Mouse (Mus musculus) CH12F3 (cell line): ENCODE measurements around the gene Them7.

ENCODE experiments used
- in situ Hi-C: fragments of 300-500 bp; cut with MboI; formaldehyde crosslinking; loops from 2 replicates; pipeline ENCODE4 v1.14.3; 2020; ENCODE audit warnings: low sequenced_read_pairs

Them7 gene

DNA sequence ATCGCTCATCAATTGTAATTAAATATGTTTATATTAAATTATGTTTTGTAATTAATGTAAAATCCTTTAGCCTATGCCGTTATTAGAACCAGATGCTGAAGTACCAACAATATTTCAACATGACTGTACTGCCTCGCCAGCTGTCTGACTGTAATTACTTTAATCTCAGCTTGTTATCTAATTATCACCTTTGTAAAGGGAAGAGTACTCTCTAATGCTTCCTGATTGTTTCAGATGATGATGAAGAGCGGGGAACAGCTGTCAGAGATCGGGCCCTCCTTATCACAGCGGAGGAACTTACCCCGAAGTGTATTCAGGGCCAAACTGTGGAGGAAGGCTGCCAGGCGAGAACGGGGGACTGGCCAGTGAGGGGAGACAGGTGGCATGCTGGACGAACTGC lies 77.4 kb downstream of the Them7 start:
- in situ Hi-C loops, result no loop called here

DNA sequence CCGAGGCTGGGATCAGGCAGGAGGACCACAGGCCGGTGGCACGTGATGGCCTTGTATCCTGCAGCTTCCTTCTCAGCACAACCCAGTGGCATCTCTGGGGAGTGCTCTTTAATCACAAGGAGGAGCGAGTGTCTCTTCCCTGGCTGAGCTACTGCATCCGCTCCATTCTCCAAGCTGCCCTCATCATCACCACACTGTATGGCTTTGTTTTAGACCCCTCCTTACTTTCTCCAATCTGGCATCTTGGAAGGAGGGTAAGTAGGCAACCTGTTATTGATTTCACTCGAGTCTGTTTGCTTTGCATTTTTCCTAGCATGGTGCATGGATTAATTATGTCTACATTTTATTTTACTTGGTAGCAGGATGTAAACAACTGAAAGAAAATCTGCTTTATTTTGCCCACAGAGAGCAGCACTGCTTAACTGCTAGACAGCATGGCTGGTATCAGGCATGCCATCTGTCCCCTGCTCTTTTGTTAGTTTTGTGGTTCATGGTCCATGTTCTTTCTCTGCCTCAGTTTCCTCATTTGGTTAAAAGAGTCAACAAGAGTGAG lies 79.9 kb downstream of the Them7 start:
- in situ Hi-C loops, result no loop called here

GRCm38 (mm10) chr2:105305876-105306275 lies 81.8 kb downstream of the Them7 start:
- in situ Hi-C loops, result no loop called here

DNA sequence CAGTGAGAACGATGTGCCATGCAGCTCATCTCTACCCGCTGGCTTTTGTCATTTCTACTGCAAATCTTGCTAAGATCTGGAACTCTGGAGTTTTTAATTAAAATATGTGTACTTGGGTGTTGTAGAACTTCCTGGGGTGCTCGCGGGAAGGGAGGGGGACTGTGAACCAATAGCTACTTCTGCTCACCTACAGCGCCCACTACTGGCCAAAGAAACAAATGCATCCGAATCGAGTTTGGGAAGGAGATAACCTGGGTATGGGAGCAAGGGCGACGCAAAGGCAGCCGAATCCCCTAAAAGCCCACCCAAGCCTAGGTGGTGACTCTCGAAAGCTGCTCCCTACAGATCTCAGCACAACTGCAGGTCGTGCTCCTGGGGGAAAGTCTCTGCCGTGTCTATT lies 87.3 kb downstream of the Them7 start:
- in situ Hi-C loops, result no loop called here

GRCm38 (mm10) chr2:105311991-105312390 lies 87.9 kb downstream of the Them7 start:
- in situ Hi-C loops, result no loop called here

DNA sequence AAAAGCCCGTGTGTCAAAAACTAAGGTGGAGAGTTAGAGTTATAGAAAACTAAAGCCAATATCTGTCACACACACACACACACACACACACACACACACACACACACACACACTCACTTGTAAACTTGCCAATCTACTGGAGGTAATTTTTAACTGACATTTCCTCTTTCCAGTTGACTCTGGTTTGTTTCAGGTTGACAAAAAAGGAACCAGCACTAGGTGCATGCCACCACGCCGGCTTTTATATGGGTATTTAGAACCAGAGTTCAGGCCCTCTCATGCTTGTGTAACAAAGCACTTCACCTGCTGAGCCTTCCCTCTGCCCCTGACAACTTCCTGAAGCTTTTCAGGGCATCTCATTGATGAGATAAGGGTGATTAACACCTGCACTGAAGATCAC lies 89.0 kb downstream of the Them7 start:
- in situ Hi-C loops, result no loop called here

DNA sequence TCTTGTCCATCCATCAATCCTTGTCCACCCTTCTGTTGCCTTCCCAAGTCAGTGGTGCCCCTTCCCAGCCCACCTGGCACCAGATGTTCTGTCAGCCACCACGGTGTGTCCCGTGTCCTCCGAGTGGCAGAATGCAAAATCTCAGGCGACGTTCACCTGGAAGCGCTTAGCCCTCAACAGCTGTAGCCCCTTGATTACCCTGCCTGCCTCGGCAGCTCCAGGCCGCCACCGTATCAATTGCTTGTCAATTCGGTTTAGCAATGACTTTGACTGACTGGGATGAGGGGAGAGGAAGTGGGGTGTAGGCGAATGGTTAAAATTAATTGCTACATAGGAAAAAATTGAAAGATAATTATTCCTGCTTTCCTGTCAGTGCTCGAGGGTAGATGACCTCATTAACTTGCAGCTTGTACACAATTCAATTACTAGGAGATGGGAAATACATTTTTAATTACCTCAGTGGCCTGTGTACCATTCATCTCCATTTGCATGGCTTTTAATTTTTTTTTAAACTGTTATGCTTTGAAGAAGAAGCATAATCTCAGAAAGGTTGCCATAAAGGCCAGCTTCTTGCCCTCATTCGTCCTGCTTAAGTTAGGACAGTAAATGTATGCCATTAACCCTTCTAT lies 93.5 kb downstream of the Them7 start:
- in situ Hi-C loops, result no loop called here

- in situ Hi-C loops, result no loop called here
Measured at GRCm38 (mm10) chr2:105326067-105326466, 101.9 kb downstream of the Them7 start.

DNA sequence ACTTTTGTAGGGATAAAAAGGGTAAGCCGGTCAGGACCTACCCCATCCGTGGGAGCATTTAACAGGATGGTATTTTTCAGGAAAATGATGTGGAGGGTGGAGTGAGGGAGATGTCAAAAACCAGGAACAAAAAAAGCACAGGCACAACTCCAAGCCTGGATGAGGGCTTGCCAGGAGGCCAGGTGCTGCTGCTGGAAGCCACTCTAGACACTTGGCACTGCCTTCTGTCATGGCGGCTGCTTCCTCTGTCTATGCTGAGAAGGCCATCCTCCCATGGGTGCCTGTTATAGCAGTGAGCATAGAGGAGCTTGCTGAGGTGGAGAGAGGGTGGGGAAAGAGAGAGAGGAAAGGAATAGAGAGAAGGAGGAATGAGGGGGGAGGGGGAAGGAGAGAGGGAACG lies 105.9 kb downstream of the Them7 start:
- in situ Hi-C loops, result no loop called here

- in situ Hi-C loops, result no loop called here
Measured at GRCm38 (mm10) chr2:105333107-105333506, 109.0 kb downstream of the Them7 start.

DNA sequence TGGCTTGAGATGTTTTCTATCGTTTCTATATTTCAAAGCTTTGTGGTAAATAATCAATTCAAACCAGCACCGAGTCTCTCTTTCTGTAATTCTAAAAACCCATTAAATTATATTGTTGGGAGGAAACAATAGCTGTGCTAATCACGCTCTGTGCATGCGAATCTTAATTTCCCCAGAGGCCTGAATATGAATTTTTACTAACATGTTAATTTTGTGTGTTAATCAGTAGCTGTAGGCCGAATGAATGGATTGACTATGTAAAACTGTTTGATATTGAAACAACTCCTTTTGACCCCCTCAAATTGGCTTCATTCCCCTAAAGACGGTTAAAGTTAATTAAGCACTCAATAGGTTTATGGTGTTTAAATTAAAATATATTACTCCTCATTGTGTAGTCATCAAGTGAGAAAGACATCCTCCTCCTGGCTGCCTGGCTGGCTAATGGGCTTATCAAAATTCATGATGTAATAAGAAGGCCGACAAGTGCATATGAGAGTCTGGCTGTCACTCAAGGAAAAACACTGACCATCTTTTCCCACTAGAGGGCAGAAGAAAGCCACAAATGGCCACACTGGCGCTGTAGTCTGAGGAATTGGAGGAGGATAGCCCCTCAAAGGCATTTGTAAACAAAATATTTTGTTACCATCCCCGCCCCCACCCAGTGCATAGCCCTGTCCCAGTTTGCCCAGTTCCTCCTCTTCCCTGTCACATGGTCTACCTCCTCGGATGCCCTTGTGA lies 110.0 kb downstream of the Them7 start:
- in situ Hi-C loops, result no loop called here

- in situ Hi-C loops, result no loop called here
Measured at GRCm38 (mm10) chr2:105335661-105336060, 111.5 kb downstream of the Them7 start.

GRCm38 (mm10) chr2:105336314-105337027 lies 112.4 kb downstream of the Them7 start:
- in situ Hi-C loops, result no loop called here

DNA sequence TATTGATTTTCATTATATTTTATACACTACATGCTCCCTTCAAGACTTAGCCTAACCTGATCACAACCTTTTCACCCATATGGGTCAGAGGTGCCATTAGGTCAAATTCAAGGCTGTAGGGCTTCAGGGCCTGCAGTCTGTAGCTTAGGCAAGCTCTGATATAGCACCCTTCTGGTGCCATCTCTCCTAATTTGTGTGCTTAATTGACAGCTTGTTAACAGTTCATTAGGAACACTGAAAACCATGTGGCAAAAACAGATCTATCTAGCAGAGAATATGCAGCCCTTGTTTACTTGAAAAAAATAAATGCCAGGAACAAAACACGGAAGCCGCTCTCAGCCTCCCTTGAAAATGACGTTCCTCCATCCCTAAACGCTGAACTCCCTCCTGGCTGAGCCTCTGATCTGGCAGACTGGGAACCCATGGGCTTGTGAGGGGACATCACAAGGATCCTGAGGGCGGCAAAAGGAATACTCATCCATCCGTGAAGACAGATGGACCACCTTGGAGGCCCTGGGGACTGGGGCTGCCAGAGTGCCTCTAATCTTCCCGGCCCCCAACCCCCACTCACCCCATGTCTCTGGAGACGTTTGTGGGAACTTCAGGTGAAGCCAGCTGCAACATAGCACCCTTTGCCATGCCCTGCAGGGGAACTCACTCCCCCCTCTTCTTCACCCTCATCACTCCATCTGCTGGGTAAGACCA lies 113.2 kb downstream of the Them7 start:
- in situ Hi-C loops, result no loop called here

GRCm38 (mm10) chr2:105339993-105340392 lies 115.9 kb downstream of the Them7 start:
- in situ Hi-C loops, result no loop called here

- in situ Hi-C loops, result no loop called here
Measured at GRCm38 (mm10) chr2:105348886-105349285, 124.8 kb downstream of the Them7 start.

DNA sequence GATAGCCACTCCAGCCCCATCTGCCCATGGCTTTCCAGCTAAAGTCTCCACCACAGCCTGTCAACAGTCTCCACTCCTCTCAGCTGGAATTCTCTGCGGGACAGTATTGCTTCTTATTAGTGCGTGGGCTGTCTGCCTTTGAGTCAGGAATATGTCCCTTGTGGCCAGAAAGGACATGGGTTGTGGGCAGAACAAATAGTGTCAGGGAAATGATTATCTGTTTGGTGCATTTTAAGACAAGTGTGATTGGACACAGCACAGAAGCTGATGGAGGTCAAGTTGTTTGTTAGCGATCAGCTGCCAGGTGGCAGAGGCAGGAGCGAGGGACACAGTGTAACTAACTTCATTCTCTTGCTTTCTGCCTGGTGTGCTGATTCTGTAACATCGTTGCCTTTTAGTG lies 132.7 kb downstream of the Them7 start:
- in situ Hi-C loops, result no loop called here

DNA sequence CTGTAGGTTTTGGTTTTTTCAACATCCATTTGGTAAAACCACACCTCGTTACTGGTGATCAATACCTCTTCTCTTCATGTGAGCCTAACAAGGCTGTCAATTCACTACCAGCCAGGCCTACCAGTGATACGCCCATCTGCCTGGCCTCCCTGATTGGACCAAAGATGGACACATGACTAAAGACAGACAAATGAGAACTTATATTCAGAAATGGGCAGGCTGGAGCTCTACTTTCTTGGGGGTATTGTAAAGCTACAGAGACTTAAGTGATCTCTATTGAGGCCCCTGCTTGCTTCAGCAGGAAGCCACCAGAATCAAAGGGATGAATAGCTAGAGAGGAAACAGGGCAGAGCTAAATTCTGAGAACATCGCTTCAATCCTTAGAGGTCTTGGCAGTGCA lies 133.9 kb downstream of the Them7 start:
- in situ Hi-C loops, result no loop called here

- in situ Hi-C loops, result no loop called here
Measured at GRCm38 (mm10) chr2:105367623-105368022, 143.5 kb downstream of the Them7 start.

- in situ Hi-C loops, result no loop called here
Measured at GRCm38 (mm10) chr2:105370240-105370639, 146.1 kb downstream of the Them7 start.

- in situ Hi-C loops, result no loop called here
Measured at GRCm38 (mm10) chr2:105370698-105371097, 146.6 kb downstream of the Them7 start.
